Mouse (Mus musculus): ENCODE data around the gene Nkx1-1. TPM values are rescaled to one million over a fixed set of nuclear protein-coding genes. Genes with fewer than 3 reads are reported as not detected.

Nkx1-1 gene
- polyA plus RNA-seq, 1 experiment from 2014 or later = not detected

DNA sequence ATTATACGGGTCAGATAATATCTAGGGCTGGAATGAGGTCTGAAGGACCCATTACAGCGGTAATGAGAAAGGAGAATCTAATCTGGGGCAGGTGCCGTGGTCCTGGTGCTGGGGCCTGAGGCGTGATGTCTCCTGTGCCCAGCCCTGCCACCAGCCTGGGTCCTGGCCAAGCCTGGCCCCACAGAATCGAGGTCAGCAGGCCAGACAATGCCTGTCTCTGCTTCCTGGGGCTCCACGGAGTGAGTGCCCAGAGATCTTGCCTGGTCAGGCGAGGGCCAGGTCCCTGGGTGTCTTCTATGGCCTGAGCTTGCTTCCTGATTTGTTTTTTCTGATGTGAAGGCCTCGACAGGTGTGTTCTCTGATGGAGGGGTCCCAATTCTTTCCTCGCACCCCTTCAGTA, 10.0 kb upstream of the Nkx1-1 start:
- Histone ChIP-seq H3K9ac (ENCODE audit: low read depth, low read length) (no peak overlapping the region), H3K4me1 (replicated peaks; ENCODE audit: control insufficient read depth, insufficient read depth, low read length) (peaks cover 3% of the 10 kb centered on the region; the same call in 1 of the 2 replicates), H3K27me3 (replicated peaks; ENCODE audit: control insufficient read depth, insufficient read depth, low read length) (peaks cover 27% of the 10 kb centered on the region), H3K9me3 (ENCODE audit: control insufficient read depth, low read length) (no peaks in the 10 kb centered on the region), H3K4me2 (no peak overlapping the region), H3K27ac (ENCODE audit: low read depth, low read length) (no peak overlapping the region), H3K4me3 (ENCODE audit: low read depth, low read length) (no peak overlapping the region), H3K36me3 (ENCODE audit: control insufficient read depth, insufficient read depth, low read length) (no peaks in the 10 kb centered on the region)
- no peak for DNase-seq (ENCODE audit: low spot score)
- no peak for ATAC-seq (replicated peaks; ENCODE audit: low FRiP score)
- WGBS = 59% methylated on average over 9 of the region's 9 CpGs

DNA sequence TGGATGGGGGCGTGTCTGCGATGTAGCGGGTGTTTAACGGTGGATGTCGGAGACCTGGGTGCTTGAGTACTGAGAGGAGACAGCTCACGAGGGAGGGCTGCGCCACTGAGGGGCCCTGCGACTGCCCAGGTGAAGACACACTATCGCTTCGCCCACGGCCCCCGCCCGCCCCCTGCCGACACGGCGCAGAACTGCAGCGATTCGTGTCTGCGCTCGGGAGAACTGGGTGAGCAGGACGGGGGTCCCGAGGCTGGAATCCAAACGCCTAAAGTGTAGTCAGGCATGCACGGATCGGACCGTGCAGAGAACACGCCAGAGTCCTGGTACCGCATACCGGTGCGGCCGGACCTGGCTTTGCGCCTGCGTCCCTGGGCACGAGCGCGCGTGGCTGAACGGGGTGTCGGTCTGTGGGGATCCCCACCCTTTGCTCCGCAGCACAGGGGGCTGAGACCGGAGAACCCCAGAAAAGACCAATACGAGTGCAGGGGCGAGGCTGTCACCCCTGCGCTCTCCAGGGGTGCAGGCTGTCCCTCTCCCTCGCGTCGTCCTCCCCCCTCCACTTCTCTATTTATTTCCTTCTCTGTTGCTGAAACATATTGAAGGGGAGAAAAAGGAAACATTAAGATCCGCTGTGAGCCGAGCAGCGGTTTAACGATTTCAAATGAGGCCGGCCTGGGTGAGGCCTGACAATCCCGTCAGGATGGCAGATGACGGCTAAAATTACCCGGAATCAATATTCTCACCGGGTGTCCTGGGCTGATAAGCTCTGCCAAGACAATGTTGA, 9.3 kb upstream of the Nkx1-1 start:
- no peaks in the 10 kb centered on the region for H3K36me3 ChIP-seq (ENCODE audit: control insufficient read depth, insufficient read depth, low read length)
- no peak overlapping the region for H3K27ac ChIP-seq (ENCODE audit: low read depth, low read length)
- peaks cover 3% of the 10 kb centered on the region; the same call in 1 of the 2 replicates for H3K4me1 ChIP-seq (replicated peaks; ENCODE audit: control insufficient read depth, insufficient read depth, low read length)
- peak; percentile 54; the same call in 1 of the 2 replicates for ATAC-seq (replicated peaks; ENCODE audit: low FRiP score)
- 5% methylated on average over 55 of the region's 56 CpGs for WGBS
- no peaks in the 10 kb centered on the region for H3K9me3 ChIP-seq (ENCODE audit: control insufficient read depth, low read length)
- H3K27me3 ChIP-seq (replicated peaks; ENCODE audit: control insufficient read depth, insufficient read depth, low read length) = peaks cover 33% of the 10 kb centered on the region
- peak; percentile 72 for DNase-seq (ENCODE audit: low spot score)
- peak overlapping the region; percentile 43 for H3K4me3 ChIP-seq (ENCODE audit: low read depth, low read length)
- H3K9ac ChIP-seq (ENCODE audit: low read depth, low read length) = peak overlapping the region; percentile 38; the same call in 1 of the 2 replicates
- H3K4me2 ChIP-seq = peak overlapping the region; percentile 81

DNA sequence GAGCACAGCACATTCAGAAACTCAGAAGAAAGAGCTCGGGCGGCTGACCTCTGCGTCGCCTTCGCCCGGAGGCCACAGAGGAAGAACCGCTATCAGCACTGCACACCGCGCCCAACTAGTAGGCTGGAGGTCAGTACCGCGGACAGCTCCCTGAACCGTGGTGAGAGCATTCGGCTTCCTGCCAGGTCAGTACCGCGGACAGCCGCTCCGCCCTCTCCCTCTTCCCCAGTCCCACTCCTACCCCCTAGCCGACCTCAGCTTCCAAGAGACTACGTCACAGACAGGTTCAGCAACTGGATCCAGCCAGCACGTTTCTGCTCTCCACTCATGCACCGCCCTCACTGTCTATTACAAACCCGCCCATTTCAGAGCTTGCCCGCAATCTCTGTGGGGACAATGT, 4.4 kb upstream of the Nkx1-1 start:
- H3K9me3 ChIP-seq (ENCODE audit: control insufficient read depth, low read length) = no peaks in the 10 kb centered on the region
- no peaks in the 10 kb centered on the region for H3K36me3 ChIP-seq (ENCODE audit: control insufficient read depth, insufficient read depth, low read length)
- H3K4me1 ChIP-seq (replicated peaks; ENCODE audit: control insufficient read depth, insufficient read depth, low read length) = peaks cover 5% of the 10 kb centered on the region; the same call in 1 of the 2 replicates
- peaks cover 76% of the 10 kb centered on the region for H3K27me3 ChIP-seq (replicated peaks; ENCODE audit: control insufficient read depth, insufficient read depth, low read length)
- no peak overlapping the region for H3K27ac ChIP-seq (ENCODE audit: low read depth, low read length)
- no peak overlapping the region for H3K4me3 ChIP-seq (ENCODE audit: low read depth, low read length)
- ATAC-seq (replicated peaks; ENCODE audit: low FRiP score) (peak; percentile 78), DNase-seq (ENCODE audit: low spot score) (peak; percentile 88)
- H3K9ac ChIP-seq (ENCODE audit: low read depth, low read length) = no peak overlapping the region
- WGBS = 3% methylated on average over 23 of the region's 23 CpGs
- no peak overlapping the region for H3K4me2 ChIP-seq

DNA sequence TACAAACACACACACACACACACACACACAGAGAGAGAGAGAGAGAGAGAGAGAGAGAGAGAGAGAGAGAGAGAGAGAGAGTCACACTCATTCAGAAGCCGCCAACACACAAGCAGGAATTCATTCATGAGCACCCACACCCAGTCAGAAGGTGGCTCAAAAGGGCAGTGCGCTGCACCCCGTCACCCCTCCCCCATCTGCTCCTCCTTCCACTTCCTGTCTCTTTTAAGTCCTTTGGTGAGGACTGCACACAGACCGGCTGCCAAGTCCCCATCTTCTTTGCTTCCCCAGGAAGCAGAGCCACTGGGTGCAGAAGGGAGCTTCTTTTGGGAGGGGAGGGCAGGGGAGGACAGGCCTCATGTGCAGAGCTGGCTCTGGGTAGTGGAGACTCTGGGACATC, 2.2 kb upstream of the Nkx1-1 start:
- peaks cover 7% of the 10 kb centered on the region; the same call in 1 of the 2 replicates for H3K4me1 ChIP-seq (replicated peaks; ENCODE audit: control insufficient read depth, insufficient read depth, low read length)
- ATAC-seq (replicated peaks; ENCODE audit: low FRiP score) = no peak
- H3K9me3 ChIP-seq (ENCODE audit: control insufficient read depth, low read length) = no peaks in the 10 kb centered on the region
- H3K4me2 ChIP-seq = no peak overlapping the region
- 2% methylated on average over 4 of the region's 4 CpGs for WGBS
- H3K36me3 ChIP-seq (ENCODE audit: control insufficient read depth, insufficient read depth, low read length) = no peaks in the 10 kb centered on the region
- no peak overlapping the region for H3K9ac ChIP-seq (ENCODE audit: low read depth, low read length)
- H3K27ac ChIP-seq (ENCODE audit: low read depth, low read length) = no peak overlapping the region
- H3K27me3 ChIP-seq (replicated peaks; ENCODE audit: control insufficient read depth, insufficient read depth, low read length) = peaks cover 81% of the 10 kb centered on the region
- no peak for DNase-seq (ENCODE audit: low spot score)
- H3K4me3 ChIP-seq (ENCODE audit: low read depth, low read length) = no peak overlapping the region

DNA sequence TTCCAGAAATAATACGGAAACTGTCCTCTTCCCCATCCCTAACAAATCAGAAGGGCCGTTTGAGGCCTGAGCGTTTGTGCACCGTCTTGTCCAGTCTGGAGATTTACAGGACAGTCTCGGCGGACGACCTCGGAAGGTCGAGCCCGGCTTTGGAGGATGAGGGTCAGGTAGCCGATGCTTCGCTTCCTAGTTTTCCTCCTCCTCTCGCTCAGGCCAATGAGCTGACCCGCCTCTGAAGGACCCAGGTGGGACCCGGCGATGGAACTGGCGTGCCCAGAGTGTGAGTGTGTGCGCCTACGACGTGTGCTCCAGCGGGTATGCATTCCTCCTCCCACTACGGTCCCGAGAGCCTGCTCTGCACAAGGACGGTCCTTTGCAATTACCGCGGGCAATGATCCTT, 1.4 kb upstream of the Nkx1-1 start:
- H3K4me1 ChIP-seq (replicated peaks; ENCODE audit: control insufficient read depth, insufficient read depth, low read length) = peaks cover 10% of the 10 kb centered on the region; the same call in 1 of the 2 replicates
- DNase-seq (ENCODE audit: low spot score) (no peak), ATAC-seq (replicated peaks; ENCODE audit: low FRiP score) (no peak)
- H3K4me3 ChIP-seq (ENCODE audit: low read depth, low read length) = no peak overlapping the region
- H3K9me3 ChIP-seq (ENCODE audit: control insufficient read depth, low read length) = no peaks in the 10 kb centered on the region
- H3K27ac ChIP-seq (ENCODE audit: low read depth, low read length) = no peak overlapping the region
- WGBS = 8% methylated on average over 26 of the region's 26 CpGs
- H3K36me3 ChIP-seq (ENCODE audit: control insufficient read depth, insufficient read depth, low read length) = no peaks in the 10 kb centered on the region
- H3K27me3 ChIP-seq (replicated peaks; ENCODE audit: control insufficient read depth, insufficient read depth, low read length) = peaks cover 89% of the 10 kb centered on the region
- H3K4me2 ChIP-seq = no peak overlapping the region
- H3K9ac ChIP-seq (ENCODE audit: low read depth, low read length) = no peak overlapping the region

DNA sequence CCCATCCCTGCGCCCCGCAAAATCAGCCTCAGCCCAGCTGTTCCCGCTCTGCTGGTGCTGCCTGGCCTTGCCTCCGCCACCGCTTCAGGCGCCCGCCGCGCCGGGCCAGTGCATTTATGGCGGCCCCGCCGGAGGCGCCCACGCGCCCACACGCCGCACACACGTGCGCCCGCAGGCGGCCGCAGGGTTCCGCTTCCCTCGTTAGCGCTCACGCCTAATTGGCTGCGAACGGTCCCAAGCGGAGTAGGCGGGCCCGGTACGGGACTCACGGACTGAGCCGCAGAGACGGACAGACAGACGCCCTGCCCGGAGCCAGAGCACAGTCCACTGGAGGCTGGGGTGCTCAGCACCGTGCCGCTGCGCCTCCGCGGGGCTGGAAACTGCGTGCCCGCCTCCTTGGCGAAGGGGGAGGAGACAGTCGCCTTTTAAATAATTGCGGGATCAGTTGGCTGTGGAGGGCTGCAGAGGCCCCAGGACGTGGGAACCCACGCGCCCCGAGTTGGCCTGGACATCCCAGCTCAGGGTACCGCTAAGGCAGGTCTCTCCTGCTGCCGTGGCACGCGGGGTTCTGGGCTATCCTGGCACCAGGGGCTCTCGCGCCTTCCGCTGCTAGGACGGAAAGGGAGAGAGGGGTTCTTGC, 485 bp upstream of the Nkx1-1 start:
- WGBS = 2% methylated on average over 58 of the region's 60 CpGs
- ATAC-seq (replicated peaks; ENCODE audit: low FRiP score) = no peak
- Histone ChIP-seq H3K9me3 (ENCODE audit: control insufficient read depth, low read length) (no peaks in the 10 kb centered on the region), H3K27me3 (replicated peaks; ENCODE audit: control insufficient read depth, insufficient read depth, low read length) (peaks cover 98% of the 10 kb centered on the region), H3K4me1 (replicated peaks; ENCODE audit: control insufficient read depth, insufficient read depth, low read length) (peaks cover 10% of the 10 kb centered on the region; the same call in 1 of the 2 replicates), H3K9ac (ENCODE audit: low read depth, low read length) (no peak overlapping the region), H3K36me3 (ENCODE audit: control insufficient read depth, insufficient read depth, low read length) (no peaks in the 10 kb centered on the region), H3K4me2 (peak overlapping the region; percentile 36), H3K4me3 (ENCODE audit: low read depth, low read length) (peak overlapping the region; percentile 2; the same call in 1 of the 2 replicates), H3K27ac (ENCODE audit: low read depth, low read length) (no peak overlapping the region)
- no peak for DNase-seq (ENCODE audit: low spot score)

DNA sequence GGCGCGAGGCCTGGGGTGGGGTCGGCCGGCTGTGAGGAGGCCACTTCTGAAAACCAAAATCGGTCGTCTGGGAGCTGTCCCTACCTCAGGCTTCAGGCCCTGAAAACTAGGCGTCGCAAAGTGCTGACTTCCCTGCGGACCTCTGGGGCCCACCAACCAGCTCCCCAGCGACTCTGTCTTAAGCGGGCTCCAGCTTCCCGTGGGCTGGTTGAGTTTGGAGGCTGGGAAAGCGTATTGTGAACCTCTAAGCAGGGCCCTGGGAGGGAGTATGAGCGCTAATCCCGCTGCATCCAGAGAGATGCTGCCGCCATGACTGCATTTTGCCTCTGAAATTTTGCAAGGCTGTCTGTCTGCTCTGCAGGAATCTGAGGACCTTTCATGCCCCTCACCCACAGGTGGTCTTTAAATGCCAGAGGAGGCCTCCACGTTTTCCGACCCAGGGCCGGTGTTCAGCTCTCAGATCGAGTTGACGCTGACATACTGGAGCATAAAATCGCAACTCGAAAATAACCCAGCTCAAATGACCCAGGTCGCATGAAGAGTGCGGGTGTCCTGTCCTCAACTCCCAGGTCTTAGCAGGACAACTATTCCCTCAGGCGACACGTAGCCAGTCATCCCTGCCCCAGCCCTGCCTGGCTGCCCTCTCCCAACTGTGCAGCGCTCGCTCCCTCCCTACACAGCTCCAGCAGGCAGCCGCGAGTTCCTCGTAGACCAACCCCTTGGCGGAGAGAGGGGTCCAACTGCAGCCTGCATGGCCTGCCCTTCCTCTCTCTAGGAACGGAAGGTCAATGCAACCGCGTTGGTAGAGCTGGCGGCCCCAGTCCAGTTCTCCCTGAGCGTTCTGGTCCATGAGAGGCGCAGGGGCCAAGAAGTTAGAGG, 1.5 kb downstream of the Nkx1-1 start:
- Histone ChIP-seq H3K4me1 (replicated peaks; ENCODE audit: control insufficient read depth, insufficient read depth, low read length) (peaks cover 10% of the 10 kb centered on the region; the same call in 1 of the 2 replicates), H3K9ac (ENCODE audit: low read depth, low read length) (no peak overlapping the region), H3K9me3 (ENCODE audit: control insufficient read depth, low read length) (no peaks in the 10 kb centered on the region), H3K36me3 (ENCODE audit: control insufficient read depth, insufficient read depth, low read length) (no peaks in the 10 kb centered on the region), H3K4me2 (no peak overlapping the region), H3K27me3 (replicated peaks; ENCODE audit: control insufficient read depth, insufficient read depth, low read length) (peaks cover 98% of the 10 kb centered on the region), H3K27ac (ENCODE audit: low read depth, low read length) (no peak overlapping the region), H3K4me3 (ENCODE audit: low read depth, low read length) (no peak overlapping the region)
- ATAC-seq (replicated peaks; ENCODE audit: low FRiP score) (no peak), DNase-seq (ENCODE audit: low spot score) (no peak)
- WGBS = 1% methylated on average over 39 of the region's 39 CpGs

Data from liver, embryonic 11.5 days (tissue).